In the genomic region with DNA sequence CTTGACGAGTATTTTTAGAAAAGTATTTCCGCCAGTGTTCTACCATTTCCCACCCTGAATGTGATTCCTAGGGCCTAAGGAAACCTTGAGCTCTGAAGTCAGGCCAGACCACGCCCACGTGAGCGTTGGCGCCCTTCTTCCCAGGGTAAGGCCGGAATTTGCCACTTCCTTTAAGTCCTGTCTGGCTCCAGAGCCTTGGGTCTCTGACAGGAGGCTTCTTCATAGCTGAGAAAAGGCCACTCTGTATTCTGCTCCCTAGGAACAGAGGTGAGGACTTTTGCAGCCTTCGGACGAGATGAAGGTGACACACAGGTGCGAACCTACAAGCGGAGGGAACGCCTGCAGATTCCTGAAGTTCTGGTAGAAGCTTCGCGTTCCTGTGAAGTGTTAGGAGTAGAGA, we compare ENCODE assay signal across 8 mouse cellular contexts. TPM values are rescaled to one million over a fixed set of nuclear protein-coding genes. Genes with fewer than 3 reads are reported as not detected.
DNase-seq lines count a peak whose midpoint lies in the region; ATAC-seq and TF ChIP-seq lines count a peak whose summit lies in the region.

A gene (plus strand): TSS at position 138 of the 400 bp plus-strand sequence.

- H3K4me1 ChIP-seq in embryonic facial prominence, embryonic 11.5 days (ENCODE audit: control insufficient read depth, insufficient read depth, low read length): no peaks in the 10 kb centered on the region
- peaks cover 22% of the 10 kb centered on the region for H3K4me1 ChIP-seq in heart, embryonic 10.5 days
- peaks cover 14% of the 10 kb centered on the region for H3K4me1 ChIP-seq in kidney, embryonic 15.5 days
- peaks cover 73% of the 10 kb centered on the region for H3K4me1 ChIP-seq in liver, embryonic 16.5 days (ENCODE audit: control insufficient read depth, low read depth, low read length)
- H3K4me1 ChIP-seq in neural tube, embryonic 15.5 days: peaks cover 5% of the 10 kb centered on the region; the same call in 1 of the 2 replicates

- H3K4me2 ChIP-seq in embryonic facial prominence, embryonic 11.5 days (ENCODE audit: low read depth, low read length): peak within 1 kb of the TSS; percentile 60
- peak within 1 kb of the TSS; percentile 76 for H3K4me2 ChIP-seq in kidney, embryonic 15.5 days
- peak within 1 kb of the TSS; percentile 94 for H3K4me2 ChIP-seq in liver, embryonic 16.5 days (ENCODE audit: low read depth, low read length)
- H3K4me2 ChIP-seq in neural tube, embryonic 15.5 days: peak within 1 kb of the TSS; percentile 64

- ATAC-seq in embryonic facial prominence, embryonic 11.5 days (replicated peaks; ENCODE audit: insufficient number of reproducible peaks, low FRiP score, low TSS enrichment, low read depth): no peak
- no peak for ATAC-seq in kidney, embryonic 15.5 days (replicated peaks; ENCODE audit: low FRiP score)
- no peak for ATAC-seq in liver, embryonic 16.5 days (ENCODE audit: low read depth)
- ATAC-seq in neural tube, embryonic 15.5 days (ENCODE audit: low FRiP score): no peak

- WGBS in embryonic facial prominence, embryonic 11.5 days: 45% methylated on average over 14 of the region's 14 CpGs
- WGBS in heart, embryonic 10.5 days: 38% methylated on average over 14 of the region's 14 CpGs
- 44% methylated on average over 14 of the region's 14 CpGs for WGBS in kidney, embryonic 15.5 days
- 30% methylated on average over 14 of the region's 14 CpGs for WGBS in liver, embryonic 16.5 days (ENCODE audit: insufficient replicate concordance)
- WGBS in neural tube, embryonic 15.5 days: 49% methylated on average over 14 of the region's 14 CpGs

- no peaks in the 10 kb centered on the region for H3K36me3 ChIP-seq in embryonic facial prominence, embryonic 11.5 days (replicated peaks; ENCODE audit: control insufficient read depth, insufficient read depth, low read depth, low read length)
- no peaks in the 10 kb centered on the region for H3K36me3 ChIP-seq in heart, embryonic 10.5 days
- H3K36me3 ChIP-seq in kidney, embryonic 15.5 days: no peaks in the 10 kb centered on the region
- no peaks in the 10 kb centered on the region for H3K36me3 ChIP-seq in liver, embryonic 16.5 days (ENCODE audit: control insufficient read depth, insufficient read depth)
- no peaks in the 10 kb centered on the region for H3K36me3 ChIP-seq in neural tube, embryonic 15.5 days

- peak within 1 kb of the TSS; percentile 75 for H3K9ac ChIP-seq in embryonic facial prominence, embryonic 11.5 days (replicated peaks; ENCODE audit: low read length)
- peak within 1 kb of the TSS; percentile 69 for H3K9ac ChIP-seq in kidney, embryonic 15.5 days
- peak within 1 kb of the TSS; percentile 79 for H3K9ac ChIP-seq in liver, embryonic 16.5 days (ENCODE audit: low read depth, low read length)
- peak within 1 kb of the TSS; percentile 67 for H3K9ac ChIP-seq in neural tube, embryonic 15.5 days (replicated peaks)

- peak within 1 kb of the TSS; percentile 72 for H3K4me3 ChIP-seq in layer of hippocampus, adult 2 months
- H3K4me3 ChIP-seq in embryonic facial prominence, embryonic 11.5 days (ENCODE audit: low read depth, low read length): peak within 1 kb of the TSS; percentile 50
- H3K4me3 ChIP-seq in heart, embryonic 10.5 days: peak within 1 kb of the TSS; percentile 62
- H3K4me3 ChIP-seq in kidney, embryonic 15.5 days (replicated peaks): peak within 1 kb of the TSS; percentile 57
- peak within 1 kb of the TSS; percentile 76 for H3K4me3 ChIP-seq in liver, embryonic 16.5 days (ENCODE audit: low read depth, low read length)
- peak within 1 kb of the TSS; percentile 63 for H3K4me3 ChIP-seq in neural tube, embryonic 15.5 days (replicated peaks)

- no peaks in the 10 kb centered on the region; the same call in 1 of the 2 replicates for H3K27me3 ChIP-seq in embryonic facial prominence, embryonic 11.5 days (ENCODE audit: control insufficient read depth, insufficient read depth, low read length)
- peaks cover 13% of the 10 kb centered on the region for H3K27me3 ChIP-seq in heart, embryonic 10.5 days (ENCODE audit: insufficient read depth, poor library complexity, severe bottlenecking)
- H3K27me3 ChIP-seq in kidney, embryonic 15.5 days: 0 out of 2 replicates have a peak, but pooled peaks cover 4% of the 10 kb centered on the region
- H3K27me3 ChIP-seq in liver, embryonic 16.5 days (ENCODE audit: control insufficient read depth, insufficient read depth, low read depth, low read length): no peaks in the 10 kb centered on the region
- H3K27me3 ChIP-seq in neural tube, embryonic 15.5 days (replicated peaks): peaks cover 10% of the 10 kb centered on the region; the same call in 1 of the 2 replicates

- H3K9me3 ChIP-seq in embryonic facial prominence, embryonic 11.5 days (replicated peaks; ENCODE audit: control insufficient read depth, low read length): no peaks in the 10 kb centered on the region
- H3K9me3 ChIP-seq in heart, embryonic 10.5 days: no peaks in the 10 kb centered on the region
- no peaks in the 10 kb centered on the region for H3K9me3 ChIP-seq in kidney, embryonic 15.5 days (replicated peaks)
- H3K9me3 ChIP-seq in liver, embryonic 16.5 days (replicated peaks; ENCODE audit: control insufficient read depth, low read length): no peaks in the 10 kb centered on the region
- no peaks in the 10 kb centered on the region for H3K9me3 ChIP-seq in neural tube, embryonic 15.5 days (replicated peaks)

- H3K27ac ChIP-seq in layer of hippocampus, adult 2 months: peak within 1 kb of the TSS; percentile 82
- H3K27ac ChIP-seq in embryonic facial prominence, embryonic 11.5 days (replicated peaks; ENCODE audit: low read depth, low read length): peak within 1 kb of the TSS; percentile 67
- peak within 1 kb of the TSS; percentile 91 for H3K27ac ChIP-seq in heart, embryonic 10.5 days
- peak within 1 kb of the TSS; percentile 92 for H3K27ac ChIP-seq in kidney, embryonic 15.5 days
- H3K27ac ChIP-seq in liver, embryonic 16.5 days (ENCODE audit: low read length): peak within 1 kb of the TSS; percentile 94
- H3K27ac ChIP-seq in neural tube, embryonic 15.5 days (replicated peaks): peak within 1 kb of the TSS; percentile 80

- no peak for TF ChIP-seq CTCF in layer of hippocampus, adult 2 months (conservative IDR thresholded peaks at IDR 0.05)

- no peak for DNase-seq in layer of hippocampus, adult 2 months (ENCODE audit: low spot score in 2 of 2)
- no peak for DNase-seq in layer of hippocampus, adult 11-12 months (ENCODE audit: low spot score)
- peak; percentile 22 for DNase-seq in embryonic facial prominence, embryonic 11.5 days (ENCODE audit: low spot score)
- no peak for DNase-seq in heart, embryonic 10.5 days (ENCODE audit: low spot score)
- DNase-seq in right cerebral cortex, postnatal 25 days: no peak

RNA-seq across cellular contexts. Expression of the gene that starts here (rescaled TPM):
- total RNA-seq in layer of hippocampus, adult 2 months (2021): 10 to 100 TPM; 50.8 to 64.4 TPM
- polyA plus RNA-seq in embryonic facial prominence, embryonic 11.5 days (2014; fragmentation: Nextera tagmentation; extraction: Ambion mirVana): 67.3 and 69.6 TPM in 2 replicates
- polyA plus RNA-seq in heart, embryonic 10.5 days (2016; fragmentation: Nextera tagmentation; extraction: Ambion mirVana): 87.8 and 91.1 TPM in 2 replicates
- 79.9 and 83.4 TPM in 2 replicates for polyA plus RNA-seq in kidney, embryonic 15.5 days (2015; fragmentation: Nextera tagmentation; extraction: Ambion mirVana)
- 136 and 138 TPM in 2 replicates for polyA plus RNA-seq in liver, embryonic 16.5 days (2015; fragmentation: Nextera tagmentation; extraction: Ambion mirVana)
- 83.2 and 86.7 TPM in 2 replicates for polyA plus RNA-seq in neural tube, embryonic 15.5 days (2015; fragmentation: Nextera tagmentation; extraction: Ambion mirVana)
